Mouse (Mus musculus) hindbrain, embryonic 13.5 days (tissue): ENCODE data around the gene Ints13. TPM values are rescaled to one million over a fixed set of nuclear protein-coding genes. Genes with fewer than 3 reads are reported as not detected.
A peak's percentile ranks its signal among the peaks of the same experiment; 100 is the strongest.

Experiments
- ATAC-seq: fragments of 200-750 bp; cut with Nextera tagmentation; 2 replicates; pipeline ENCODE4 v1.8.0; 2017; ENCODE audit warnings: moderate TSS enrichment; ENCODE audit not compliant: low FRiP score
- H3K27ac ChIP-seq: fragments of 300-500 bp; sonication (generic); 2 replicates; pipeline ENCODE4 v1.5.1; 2015; ENCODE audit warnings: inconsistent platforms, mild to moderate bottlenecking, moderate library complexity
- H3K27me3 ChIP-seq: fragments of 300-500 bp; sonication (generic); 2 replicates; pipeline ENCODE4 v1.6.1; 2015; ENCODE audit warnings: mild to moderate bottlenecking, inconsistent platforms
- H3K36me3 ChIP-seq: fragments of 300-500 bp; sonication (generic); 2 replicates; pipeline ENCODE4 v1.6.1; 2015; ENCODE audit warnings: mild to moderate bottlenecking, inconsistent platforms
- H3K4me1 ChIP-seq: fragments of 300-500 bp; sonication (generic); replicated peaks from 2 replicates; pipeline ENCODE4 v1.6.1; 2015; ENCODE audit warnings: inconsistent platforms
- H3K4me2 ChIP-seq: fragments of 300-500 bp; sonication (generic); 2 replicates; pipeline ENCODE4 v1.6.1; 2015; ENCODE audit warnings: inconsistent platforms, mild to moderate bottlenecking, moderate library complexity
- H3K4me3 ChIP-seq: fragments of 300-500 bp; sonication (generic); 2 replicates; pipeline ENCODE4 v1.5.1; 2015; ENCODE audit warnings: mild to moderate bottlenecking, inconsistent platforms
- H3K9ac ChIP-seq: fragments of 300-500 bp; sonication (generic); 2 replicates; pipeline ENCODE4 v1.6.1; 2015; ENCODE audit warnings: mild to moderate bottlenecking, inconsistent platforms
- H3K9me3 ChIP-seq: fragments of 300-500 bp; sonication (generic); 2 replicates; pipeline ENCODE4 v1.6.1; 2016; ENCODE audit warnings: inconsistent platforms
- WGBS: fragments of 180-500 bp; shearing (Covaris S2); methylation state at CpG from one replicate; pipeline ENCODE4 v1.1.7; 2015; 5-methylcytosine and 5-hydroxymethylcytosine counted together
- polyA plus RNA-seq: library from polyadenylated mRNA; unstranded; fragments of >200 nt; fragmentation: Nextera tagmentation; extraction: Ambion mirVana; gene quantifications from 2 replicates; pipeline ENCODE4 v1.2.1, GENCODE M21; 2015

Gene Ints13
- 60.4 and 60.8 TPM in 2 replicates for polyA plus RNA-seq

GRCm38 (mm10) chr6:146577310-146578109 is at the start of gene Ints13:
Ints13 (minus strand) TSS chr6:146577835.
- peak; percentile 97 for ATAC-seq
- Histone ChIP-seq H3K9ac (peak within 1 kb of the TSS; percentile 81), H3K4me3 (peak within 1 kb of the TSS; percentile 58), H3K27ac (peak within 1 kb of the TSS; percentile 98), H3K4me1 (peaks cover 40% of the 10 kb centered on the region), H3K36me3 (no peaks in the 10 kb centered on the region), H3K27me3 (no peaks in the 10 kb centered on the region), H3K9me3 (no peaks in the 10 kb centered on the region), H3K4me2 (peak within 1 kb of the TSS; percentile 76)
- WGBS: under 1% methylated on average over 76 of the region's 77 CpGs

DNA sequence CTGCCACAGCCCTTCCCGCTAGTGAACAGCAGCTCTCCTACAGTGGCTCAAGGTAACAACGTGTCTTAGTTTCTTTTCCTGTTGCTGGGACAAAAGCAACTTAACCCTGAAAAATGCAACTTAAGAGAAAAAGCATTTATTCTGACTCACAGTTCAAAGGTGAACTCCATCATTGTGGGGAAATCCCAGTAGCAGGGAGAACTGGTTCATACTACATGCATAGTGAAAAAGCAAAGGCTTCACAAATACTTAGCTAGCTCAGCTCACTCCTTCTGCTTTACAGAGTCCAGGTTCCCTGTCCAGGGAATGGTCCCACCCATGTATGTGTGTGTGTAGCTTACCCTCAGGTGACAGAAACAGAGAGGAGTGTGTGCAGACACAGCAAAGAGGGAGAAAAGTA is 39.0 kb upstream of the Ints13 start:
- Histone ChIP-seq H3K36me3 (peaks cover 82% of the 10 kb centered on the region), H3K4me2 (no peak overlapping the region), H3K9me3 (no peaks in the 10 kb centered on the region), H3K4me1 (no peaks in the 10 kb centered on the region), H3K27ac (no peak overlapping the region), H3K27me3 (no peaks in the 10 kb centered on the region), H3K4me3 (no peak overlapping the region), H3K9ac (no peak overlapping the region)
- ATAC-seq: no peak
- 92% methylated on average over 2 of the region's 2 CpGs for WGBS

DNA sequence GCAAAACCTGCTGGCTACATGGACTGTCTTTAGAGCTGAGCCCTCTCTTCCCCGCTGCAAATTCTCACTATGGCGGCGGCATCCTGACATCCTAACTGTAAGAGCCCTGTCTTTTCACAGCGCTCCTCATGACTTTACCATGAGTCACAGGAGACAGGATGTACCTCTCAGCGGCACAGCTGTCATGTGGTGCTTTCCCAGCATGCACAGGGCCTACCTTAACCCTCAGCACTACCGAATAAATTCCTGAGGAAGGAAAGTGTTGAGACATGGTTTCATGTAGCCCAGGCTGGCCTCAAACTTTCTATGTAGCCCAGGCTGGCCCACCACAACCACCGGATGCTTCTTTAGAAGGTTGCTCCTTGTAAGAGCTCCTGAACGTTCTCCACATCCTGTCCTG is 38.3 kb upstream of the Ints13 start:
- Histone ChIP-seq H3K27me3 (no peaks in the 10 kb centered on the region), H3K4me1 (no peaks in the 10 kb centered on the region), H3K27ac (no peak overlapping the region), H3K4me3 (no peak overlapping the region), H3K4me2 (no peak overlapping the region), H3K9me3 (no peaks in the 10 kb centered on the region), H3K9ac (no peak overlapping the region), H3K36me3 (peaks cover 82% of the 10 kb centered on the region)
- 96% methylated on average over 8 of the region's 8 CpGs for WGBS
- no peak for ATAC-seq

GRCm38 (mm10) chr6:146614541-146614940 is 36.9 kb upstream of the Ints13 start:
- Histone ChIP-seq H3K4me3 (no peak overlapping the region), H3K9me3 (no peaks in the 10 kb centered on the region), H3K4me1 (no peaks in the 10 kb centered on the region), H3K4me2 (no peak overlapping the region), H3K36me3 (peaks cover 83% of the 10 kb centered on the region), H3K27ac (no peak overlapping the region), H3K27me3 (no peaks in the 10 kb centered on the region), H3K9ac (no peak overlapping the region)
- ATAC-seq: no peak
- WGBS: 96% methylated on average over 5 of the region's 5 CpGs

DNA sequence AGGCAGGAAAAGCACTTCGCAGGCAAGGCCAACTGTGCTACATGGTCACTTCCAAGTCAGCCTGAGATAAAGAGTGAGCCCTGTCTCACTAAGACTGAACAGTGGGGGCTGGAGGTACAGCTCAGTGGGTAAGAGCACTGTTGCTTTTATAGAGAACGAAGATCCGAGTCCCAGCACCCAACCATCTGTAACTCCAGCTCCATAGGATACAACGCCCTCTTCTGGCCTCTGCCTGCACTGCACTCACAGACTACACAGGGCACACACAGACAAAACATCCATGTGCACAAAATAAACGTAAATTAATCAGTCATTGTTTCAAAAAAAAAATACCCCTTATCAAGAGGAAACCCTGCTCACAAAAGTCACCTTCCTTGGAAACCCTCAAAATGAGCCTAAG is 36.3 kb upstream of the Ints13 start:
- no peak for ATAC-seq
- H3K9me3 ChIP-seq: no peaks in the 10 kb centered on the region

GRCm38 (mm10) chr6:146612736-146613135 is 35.1 kb upstream of the Ints13 start:
- Histone ChIP-seq H3K4me2 (no peak overlapping the region), H3K4me3 (no peak overlapping the region), H3K4me1 (no peaks in the 10 kb centered on the region), H3K9ac (no peak overlapping the region), H3K36me3 (peaks cover 80% of the 10 kb centered on the region), H3K27me3 (no peaks in the 10 kb centered on the region), H3K9me3 (no peaks in the 10 kb centered on the region), H3K27ac (no peak overlapping the region)
- WGBS: 95% methylated on average over 5 of the region's 5 CpGs
- ATAC-seq: no peak

More for the DNA sequence above, 36.3 kb upstream of the Ints13 start:
- no peak overlapping the region for H3K4me2 ChIP-seq
- 96% methylated on average over 5 of the region's 5 CpGs for WGBS
- H3K36me3 ChIP-seq: peaks cover 86% of the 10 kb centered on the region
- no peak overlapping the region for H3K9ac ChIP-seq
- no peak overlapping the region for H3K4me3 ChIP-seq
- H3K4me1 ChIP-seq: no peaks in the 10 kb centered on the region
- no peak overlapping the region for H3K27ac ChIP-seq
- no peaks in the 10 kb centered on the region for H3K27me3 ChIP-seq

GRCm38 (mm10) chr6:146611897-146612296 is 34.3 kb upstream of the Ints13 start:
- Histone ChIP-seq H3K4me3 (no peak overlapping the region), H3K4me1 (no peaks in the 10 kb centered on the region), H3K27me3 (no peaks in the 10 kb centered on the region), H3K4me2 (no peak overlapping the region), H3K9ac (no peak overlapping the region), H3K27ac (no peak overlapping the region), H3K36me3 (peaks cover 76% of the 10 kb centered on the region), H3K9me3 (no peaks in the 10 kb centered on the region)
- WGBS: 95% methylated on average over 7 of the region's 7 CpGs
- no peak for ATAC-seq

GRCm38 (mm10) chr6:146611385-146611784 is 33.8 kb upstream of the Ints13 start:
- H3K36me3 ChIP-seq: peaks cover 76% of the 10 kb centered on the region
- WGBS: 86% methylated on average over 6 of the region's 6 CpGs
- H3K27me3 ChIP-seq: no peaks in the 10 kb centered on the region
- H3K27ac ChIP-seq: no peak overlapping the region
- no peak overlapping the region for H3K9ac ChIP-seq
- ATAC-seq: no peak
- no peak overlapping the region for H3K4me3 ChIP-seq
- H3K4me1 ChIP-seq: no peaks in the 10 kb centered on the region
- no peaks in the 10 kb centered on the region for H3K9me3 ChIP-seq
- no peak overlapping the region for H3K4me2 ChIP-seq

- H3K9ac ChIP-seq: no peak overlapping the region
- H3K27ac ChIP-seq: no peak overlapping the region
- no peaks in the 10 kb centered on the region for H3K27me3 ChIP-seq
- peaks cover 77% of the 10 kb centered on the region for H3K36me3 ChIP-seq
- H3K4me2 ChIP-seq: no peak overlapping the region
- WGBS: 81% methylated on average over 10 of the region's 10 CpGs
- no peaks in the 10 kb centered on the region for H3K9me3 ChIP-seq
- H3K4me1 ChIP-seq: no peaks in the 10 kb centered on the region
- no peak overlapping the region for H3K4me3 ChIP-seq
- ATAC-seq: no peak
These were observed 26.0 kb upstream of the Ints13 start for GRCm38 (mm10) chr6:146603651-146604050.

- Histone ChIP-seq H3K4me1 (no peaks in the 10 kb centered on the region), H3K36me3 (peaks cover 77% of the 10 kb centered on the region), H3K4me2 (no peak overlapping the region), H3K9ac (no peak overlapping the region), H3K4me3 (no peak overlapping the region), H3K27ac (no peak overlapping the region), H3K9me3 (no peaks in the 10 kb centered on the region), H3K27me3 (no peaks in the 10 kb centered on the region)
- 88% methylated on average over 4 of the region's 4 CpGs for WGBS
- ATAC-seq: no peak
These were observed 25.0 kb upstream of the Ints13 start for GRCm38 (mm10) chr6:146602601-146603000.

- Histone ChIP-seq H3K4me2 (no peak overlapping the region), H3K36me3 (peaks cover 42% of the 10 kb centered on the region), H3K4me1 (peaks cover 4% of the 10 kb centered on the region; the same call in 1 of the 2 replicates), H3K27ac (no peak overlapping the region), H3K9me3 (no peaks in the 10 kb centered on the region), H3K4me3 (no peak overlapping the region), H3K27me3 (no peaks in the 10 kb centered on the region), H3K9ac (no peak overlapping the region)
- 98% methylated on average over 4 of the region's 5 CpGs for WGBS
- no peak for ATAC-seq
These were observed 7.5 kb upstream of the Ints13 start for GRCm38 (mm10) chr6:146585134-146585533.

- Histone ChIP-seq H3K9me3 (no peaks in the 10 kb centered on the region), H3K27me3 (no peaks in the 10 kb centered on the region), H3K27ac (no peak overlapping the region), H3K9ac (no peak overlapping the region), H3K4me2 (no peak overlapping the region), H3K4me3 (no peak overlapping the region), H3K4me1 (peaks cover 17% of the 10 kb centered on the region), H3K36me3 (peaks cover 26% of the 10 kb centered on the region)
- 82% methylated on average over 2 of the region's 2 CpGs for WGBS
- no peak for ATAC-seq
These were observed 5.9 kb upstream of the Ints13 start for GRCm38 (mm10) chr6:146583366-146584046.
